Mouse (Mus musculus) cerebellum, adult 2 months (tissue): ENCODE results near the gene Il20ra. TPM values are rescaled to one million over a fixed set of nuclear protein-coding genes. Genes with fewer than 3 reads are reported as not detected.

Experiments
- DNase-seq, 2 experiments: peaks; one replicate each; pipeline ENCODE4 v3.0.0; 2021
- H3K27ac ChIP-seq: fragments of 200-500 bp; 2 replicates; pipeline ENCODE4 v1.5.1; 2012; ENCODE audit warnings: low read length, control low read depth, inconsistent platforms; ENCODE audit not compliant: insufficient read depth
- H3K27me3 ChIP-seq: fragments of 200-500 bp; 2 replicates; pipeline ENCODE4 v1.6.1; 2012; ENCODE audit warnings: inconsistent platforms, mild to moderate bottlenecking, low read length, moderate library complexity; ENCODE audit not compliant: control insufficient read depth, insufficient read depth
- H3K4me1 ChIP-seq: fragments of 200-500 bp; 2 replicates; pipeline ENCODE4 v1.6.1; 2011; ENCODE audit warnings: low read length; ENCODE audit not compliant: control insufficient read depth, insufficient read depth
- H3K4me3 ChIP-seq: fragments of 200-500 bp; replicated peaks from 2 replicates; pipeline ENCODE3; 2011; ENCODE audit warnings: mild to moderate bottlenecking, low read depth, low read length, control low read depth; ENCODE audit not compliant: insufficient read depth
- CTCF ChIP-seq: fragments of 200-500 bp; IDR thresholded peaks from 2 replicates; pipeline ENCODE4 v1.5.1; 2011; ENCODE audit warnings: low read depth, mild to moderate bottlenecking, control low read depth, low read length, moderate library complexity, borderline replicate concordance; ENCODE audit not compliant: insufficient read depth
- POLR2A ChIP-seq: fragments of 200-500 bp; IDR thresholded peaks from 2 replicates; pipeline ENCODE4 v1.6.1; 2011; ENCODE audit warnings: low read length, control low read depth, borderline replicate concordance; ENCODE audit not compliant: insufficient read depth
- WGBS: fragments of 180-500 bp; shearing (Covaris S2); methylation state at CpG from one replicate; pipeline ENCODE4 v1.1.7; 2018; 5-methylcytosine and 5-hydroxymethylcytosine counted together
- polyA plus RNA-seq: library from polyadenylated mRNA; depleted of rRNA; stranded (reverse); fragments of >200 nt; gene quantifications from 2 replicates; pipeline ENCODE4 v1.2.3, GENCODE M21; 2012

The Il20ra gene
- polyA plus RNA-seq, 1 experiment, result 0.36 TPM

- Histone ChIP-seq H3K4me3 (no peak overlapping the region), H3K27ac (no peak overlapping the region), H3K27me3 (no peaks in the 10 kb centered on the region; the same call in 1 of the 2 replicates), H3K4me1 (no peaks in the 10 kb centered on the region)
- peak in 1 of 2 experiments; percentile 16 for DNase-seq
- WGBS, result 59% methylated on average over 8 of the region's 8 CpGs
- no peak for TF ChIP-seq POLR2A
- TF ChIP-seq CTCF, result peak; percentile 40; the same call in 1 of the 2 replicates
Measured at GRCm38 (mm10) chr10:19692988-19693387, 19.4 kb upstream of the Il20ra start.

DNA sequence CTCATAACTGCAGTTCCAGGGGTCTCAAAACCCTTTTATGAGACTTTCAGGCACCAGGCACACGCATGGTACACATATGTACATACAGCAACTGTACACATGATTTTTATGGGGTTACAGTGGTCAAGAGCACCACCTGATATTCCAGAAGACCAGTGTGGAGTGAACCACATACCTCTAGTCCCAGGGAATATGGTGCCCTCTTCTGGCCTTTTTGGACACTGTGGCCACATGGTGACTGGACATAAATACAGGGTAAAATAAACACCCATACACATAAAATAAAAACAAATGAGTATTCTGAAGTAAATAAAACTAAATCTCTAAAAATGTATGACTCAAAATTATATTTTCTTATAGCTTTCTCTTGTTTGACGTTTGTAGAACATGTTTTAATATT is 18.7 kb upstream of the Il20ra start:
- TF ChIP-seq POLR2A, result no peak
- TF ChIP-seq CTCF, result no peak; the same call in 1 of the 2 replicates
- whole genome bisulfite sequencing, result 71% methylated on average over 2 of the region's 2 CpGs
- DNase-seq, result no peak
- Histone ChIP-seq H3K4me3 (no peak overlapping the region), H3K4me1 (no peaks in the 10 kb centered on the region), H3K27ac (no peak overlapping the region), H3K27me3 (no peaks in the 10 kb centered on the region; the same call in 1 of the 2 replicates)

DNA sequence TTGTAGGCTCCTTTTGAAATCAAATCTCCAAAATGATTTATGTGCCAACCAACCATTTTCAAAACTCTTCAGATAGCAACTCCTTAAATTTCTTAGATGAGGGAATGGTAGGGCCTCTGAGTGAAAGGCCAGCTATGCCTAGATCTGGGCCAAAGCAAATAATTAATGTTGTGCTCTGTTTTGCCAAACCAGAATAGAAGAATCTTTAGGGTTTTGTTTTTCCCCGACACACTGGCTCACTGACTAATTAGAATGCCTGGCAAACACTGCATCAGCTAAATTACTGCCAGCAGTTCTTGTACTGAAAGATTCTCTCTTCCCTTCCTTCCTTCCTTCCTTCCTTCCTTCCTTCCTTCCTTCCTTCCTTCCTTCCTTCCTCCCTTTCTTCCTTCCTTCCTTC is 13.0 kb upstream of the Il20ra start:
- no peak for DNase-seq
- Histone ChIP-seq H3K27me3 (no peaks in the 10 kb centered on the region), H3K27ac (no peak overlapping the region), H3K4me3 (no peak overlapping the region), H3K4me1 (no peaks in the 10 kb centered on the region)
- TF ChIP-seq POLR2A (no peak), CTCF (no peak)
- WGBS, result 21% methylated on average over 1 of the region's 1 CpGs

DNA sequence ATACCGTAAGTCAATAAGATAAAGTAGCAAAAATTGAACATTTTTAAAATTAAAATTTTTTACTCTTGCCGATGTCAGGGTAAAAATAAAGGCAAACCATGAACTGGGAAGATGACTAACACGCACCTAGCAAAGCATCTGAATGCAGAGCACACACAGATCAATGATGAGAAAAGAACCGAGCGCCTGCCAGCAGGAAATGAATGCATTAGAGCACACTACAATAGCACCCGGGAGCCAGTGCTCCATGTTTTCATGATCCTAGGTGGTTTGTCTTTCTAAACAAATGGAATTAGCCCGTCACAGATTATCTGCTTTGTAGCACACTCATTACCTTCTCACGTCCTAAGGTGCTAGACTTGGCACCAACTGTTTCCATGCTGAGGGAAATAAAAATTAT is 7.9 kb upstream of the Il20ra start:
- WGBS, result 38% methylated on average over 8 of the region's 8 CpGs
- no peak for TF ChIP-seq POLR2A
- TF ChIP-seq CTCF, result no peak
- no peak for DNase-seq

GRCm38 (mm10) chr10:19707768-19708167 is 4.6 kb upstream of the Il20ra start:
- Histone ChIP-seq H3K27ac (no peak overlapping the region), H3K4me1 (no peaks in the 10 kb centered on the region), H3K4me3 (no peak overlapping the region), H3K27me3 (no peaks in the 10 kb centered on the region; the same call in 1 of the 2 replicates)
- WGBS, result 73% methylated on average over 12 of the region's 12 CpGs
- no peak for DNase-seq
- TF ChIP-seq POLR2A (no peak), CTCF (no peak)

More for the DNA sequence above, 7.9 kb upstream of the Il20ra start:
- Histone ChIP-seq H3K27me3 (no peaks in the 10 kb centered on the region), H3K4me1 (no peaks in the 10 kb centered on the region), H3K4me3 (no peak overlapping the region), H3K27ac (no peak overlapping the region)

DNA sequence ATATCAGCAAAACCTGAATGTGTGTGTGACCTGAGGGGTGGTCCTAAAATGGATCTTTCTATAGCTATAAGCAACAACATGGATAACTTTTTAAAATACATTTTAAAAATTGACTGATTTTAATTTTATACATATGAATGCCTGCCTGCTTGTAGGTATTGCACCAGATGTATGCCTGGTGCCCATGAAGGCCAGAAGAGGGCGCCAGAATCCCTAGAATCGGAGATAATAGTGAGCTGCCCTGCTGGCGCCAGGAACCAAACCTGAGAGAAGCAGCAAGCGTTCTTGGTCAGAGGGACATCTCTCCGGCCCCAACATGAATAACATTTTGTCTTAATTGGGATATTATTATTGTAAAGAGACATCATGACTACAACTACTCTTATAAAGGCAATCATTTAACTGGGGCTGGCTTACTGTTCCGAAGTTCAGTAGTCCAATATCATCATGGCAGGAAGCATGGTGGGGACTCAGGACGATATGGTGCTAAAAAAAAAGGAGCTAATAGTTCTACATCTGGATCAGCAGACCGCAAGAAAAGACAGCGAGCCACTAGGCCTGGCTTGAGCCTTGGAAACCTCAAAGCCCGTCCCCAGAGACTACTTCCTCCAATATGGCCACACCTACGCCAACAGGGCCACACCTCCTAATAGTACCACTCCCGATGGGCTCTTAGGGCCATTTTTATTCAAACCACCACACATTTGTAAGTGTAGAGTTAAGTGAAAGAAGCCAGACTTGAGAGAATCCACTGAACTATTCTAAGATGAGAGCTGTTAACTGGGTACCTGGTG is 3.9 kb upstream of the Il20ra start:
- WGBS, result 67% methylated on average over 12 of the region's 12 CpGs
- Histone ChIP-seq H3K27me3 (no peaks in the 10 kb centered on the region; the same call in 1 of the 2 replicates), H3K4me3 (no peak overlapping the region), H3K4me1 (no peaks in the 10 kb centered on the region), H3K27ac (no peak overlapping the region)
- TF ChIP-seq POLR2A, result no peak
- TF ChIP-seq CTCF, result peak; percentile 46; the same call in 1 of the 2 replicates
- DNase-seq, result peak in 1 of 2 experiments; percentile 13

GRCm38 (mm10) chr10:19711020-19711419 is 1.4 kb upstream of the Il20ra start:
- H3K4me1 ChIP-seq, result no peaks in the 10 kb centered on the region
- WGBS, result 82% methylated on average over 3 of the region's 3 CpGs
- H3K27me3 ChIP-seq, result no peaks in the 10 kb centered on the region; the same call in 1 of the 2 replicates
- no peak overlapping the region for H3K27ac ChIP-seq
- no peak for DNase-seq
- H3K4me3 ChIP-seq, result no peak overlapping the region
- TF ChIP-seq CTCF (no peak), POLR2A (no peak)
